Mouse (Mus musculus) hematopoietic stem cell, adult 5-6 weeks (primary cell): ENCODE measurements around the gene Srsf10. TPM values are rescaled to one million over a fixed set of nuclear protein-coding genes. Genes with fewer than 3 reads are reported as not detected.

Experiments used
- ATAC-seq, 2 experiments: fragments of 125-278 bp in 1 of 2; replicated peaks in 1 of 2; 2 replicates each; pipeline ENCODE4 v1.8.0; 2016 to 2017; ENCODE audit warnings: inconsistent platforms in 2 of 2, mild to moderate bottlenecking in 2 of 2, moderate number of reproducible peaks in 2 of 2, low read depth in 1 of 2, moderate TSS enrichment in 1 of 2; ENCODE audit not compliant: low FRiP score in 2 of 2, poor library complexity in 2 of 2, severe bottlenecking in 2 of 2, insufficient read depth in 1 of 2, low TSS enrichment in 1 of 2
- total RNA-seq: library from RNA; stranded (forward); fragments of 172-1452, 232-1000 nt; gene quantifications from 2 replicates; pipeline ENCODE4 v1.2.3, GENCODE M21; 2017

Srsf10 gene
- total RNA-seq, 1 experiment from 2014 or later: 267 TPM

- no peak for ATAC-seq
These were observed 40.6 kb downstream of the Srsf10 start for GRCm38 (mm10) chr4:135896157-135896556.

- peak; percentile 75 to 78 for ATAC-seq
These were observed 43.0 kb downstream of the Srsf10 start for GRCm38 (mm10) chr4:135898380-135899049.

- ATAC-seq: peak; percentile 38 to 69; a peak in 2 of 4 replicates
These were observed 43.5 kb downstream of the Srsf10 start for GRCm38 (mm10) chr4:135899050-135899448.

GRCm38 (mm10) chr4:135900008-135900407, 44.5 kb downstream of the Srsf10 start:
- ATAC-seq: no peak

- no peak for ATAC-seq
These were observed 47.2 kb downstream of the Srsf10 start for GRCm38 (mm10) chr4:135902606-135903242.

GRCm38 (mm10) chr4:135904810-135905209, 49.3 kb downstream of the Srsf10 start:
- ATAC-seq: no peak

GRCm38 (mm10) chr4:135906633-135907032, 51.1 kb downstream of the Srsf10 start:
- ATAC-seq: peak in 1 of 2 experiments; percentile 45; a peak in 2 of 4 replicates

GRCm38 (mm10) chr4:135909326-135910066, 53.9 kb downstream of the Srsf10 start:
- no peak for ATAC-seq

GRCm38 (mm10) chr4:135911531-135911930, 56.0 kb downstream of the Srsf10 start:
- no peak for ATAC-seq

- no peak for ATAC-seq
These were observed 56.6 kb downstream of the Srsf10 start for GRCm38 (mm10) chr4:135912164-135912563.

GRCm38 (mm10) chr4:135912835-135913234, 57.3 kb downstream of the Srsf10 start:
- ATAC-seq: no peak

- ATAC-seq: no peak
These were observed 57.9 kb downstream of the Srsf10 start for GRCm38 (mm10) chr4:135913433-135913832.

- peak; percentile 20 to 50; a peak in 1 of 4 replicates for ATAC-seq
These were observed 63.2 kb downstream of the Srsf10 start for GRCm38 (mm10) chr4:135918635-135919279.

GRCm38 (mm10) chr4:135919280-135919639, 63.7 kb downstream of the Srsf10 start:
- ATAC-seq: no peak; a peak in 1 of 4 replicates
